Mouse (Mus musculus) heart, adult 2 months (tissue): ENCODE results near the gene Fam189a1.

Source experiments
- CTCF ChIP-seq: fragments of 200-600 bp; IDR thresholded peaks from 2 replicates; pipeline ENCODE4 v1.8.1; 2022; ENCODE audit warnings: antibody characterized with exemption, mild to moderate bottlenecking, moderate library complexity
- EP300 ChIP-seq: fragments of 200-500 bp; IDR thresholded peaks from 2 replicates; pipeline ENCODE4 v1.6.1; 2011; ENCODE audit warnings: low read depth, low read length, control low read depth; ENCODE audit not compliant: insufficient read depth
- POLR2A ChIP-seq: fragments of 200-500 bp; IDR thresholded peaks from 2 replicates; pipeline ENCODE4 v1.6.1; 2011; ENCODE audit warnings: mild to moderate bottlenecking, low read depth, low read length, control low read depth; ENCODE audit not compliant: insufficient read depth

DNA sequence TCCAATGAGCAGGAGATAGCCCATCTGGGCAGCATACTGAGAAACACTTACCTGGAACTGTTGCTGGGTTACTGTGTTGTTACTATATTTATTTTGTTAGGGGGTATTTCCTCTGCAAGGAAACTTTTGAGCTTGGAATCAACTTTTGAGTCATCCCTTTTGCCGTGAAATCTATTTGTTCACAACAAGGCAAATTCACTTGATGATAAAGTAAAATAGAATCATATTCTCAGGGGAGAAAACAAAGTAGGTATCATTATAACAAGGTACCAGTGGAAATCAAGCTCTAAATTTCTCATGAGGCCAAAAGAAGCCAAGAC, 315.8 kb downstream of the Fam189a1 start:
- TF ChIP-seq EP300 (no peak), POLR2A (no peak), CTCF (no peak)
